Mouse (Mus musculus) granulocyte monocyte progenitor cell, adult 5-6 weeks (primary cell): Measurements from ENCODE around the gene Myl12a. TPM values are rescaled to one million over a fixed set of nuclear protein-coding genes. Genes with fewer than 3 reads are reported as not detected.

Source experiments
- ATAC-seq: replicated peaks from 2 replicates; pipeline ENCODE4 v1.8.0; 2016; ENCODE audit warnings: mild to moderate bottlenecking, moderate TSS enrichment, inconsistent platforms; ENCODE audit not compliant: poor library complexity, severe bottlenecking
- total RNA-seq, 2 experiments: library from RNA; stranded (forward) in 1 of 2; stranded (reverse) in 1 of 2; fragments of 200-712, 200-1000 nt in 1 of 2; fragments of >200 nt in 1 of 2; fragmentation: Nextera tagmentation in 1 of 2; gene quantifications; 2 replicates each; pipeline ENCODE4 v1.2.3; 2014 to 2017

Myl12a gene
- total RNA-seq, 2 experiments from 2014 or later: 159 to 321 TPM

- ATAC-seq: peak; percentile 38
Measured at GRCm38 (mm10) chr17:70991706-70992625, 10.7 kb downstream of the Myl12a start.

- ATAC-seq: peak; percentile 45
Measured at GRCm38 (mm10) chr17:70990403-70991303, 12.0 kb downstream of the Myl12a start.

GRCm38 (mm10) chr17:70989991-70990390, 12.7 kb downstream of the Myl12a start:
- ATAC-seq: peak; percentile 25

GRCm38 (mm10) chr17:70989430-70989829, 13.2 kb downstream of the Myl12a start:
- ATAC-seq: no peak

- no peak for ATAC-seq
Measured at GRCm38 (mm10) chr17:70988337-70988767, 14.3 kb downstream of the Myl12a start.

DNA sequence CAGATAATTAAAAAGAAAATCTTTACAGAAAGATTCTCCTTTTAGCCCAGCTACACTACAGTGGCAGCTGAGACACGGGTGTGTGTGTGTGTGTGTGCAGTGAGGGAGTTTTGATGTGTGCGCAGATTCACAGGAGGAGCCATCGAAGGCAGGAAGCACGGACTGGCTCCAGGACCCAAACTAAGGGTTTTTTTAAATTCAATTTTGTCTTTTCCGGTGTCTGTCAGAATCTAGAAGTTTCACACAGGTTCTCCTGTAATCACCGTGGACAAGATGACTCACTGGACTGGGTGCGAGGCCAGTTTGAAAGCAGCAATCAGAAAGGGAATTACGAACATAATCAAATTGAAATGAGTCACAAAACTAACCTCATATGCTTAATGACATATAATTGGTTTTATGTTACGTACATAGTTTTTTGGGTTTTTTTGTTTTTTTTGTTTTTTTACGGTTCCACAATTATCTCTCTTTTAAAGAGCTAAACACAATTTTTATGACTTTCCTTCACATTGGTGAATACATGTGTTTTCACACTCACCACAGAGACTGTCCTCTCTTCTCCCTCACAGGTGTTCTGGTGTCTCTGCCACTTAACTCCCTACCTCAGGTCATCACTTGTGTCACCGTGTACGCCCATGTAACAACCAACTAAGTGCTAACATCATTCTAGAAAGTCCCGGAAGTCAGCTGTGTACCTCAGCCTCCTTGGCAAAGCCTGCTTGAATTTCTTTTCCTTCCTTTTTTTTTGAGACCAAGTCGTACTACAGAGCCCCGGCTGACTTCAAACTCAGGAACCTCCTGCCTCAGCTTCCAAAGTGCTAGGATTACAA, 15.6 kb downstream of the Myl12a start:
- ATAC-seq: peak; percentile 7

GRCm38 (mm10) chr17:70986355-70986740, 16.3 kb downstream of the Myl12a start:
- ATAC-seq: no peak

- peak; percentile 83 for ATAC-seq
Measured at GRCm38 (mm10) chr17:70985501-70986354, 16.9 kb downstream of the Myl12a start.

DNA sequence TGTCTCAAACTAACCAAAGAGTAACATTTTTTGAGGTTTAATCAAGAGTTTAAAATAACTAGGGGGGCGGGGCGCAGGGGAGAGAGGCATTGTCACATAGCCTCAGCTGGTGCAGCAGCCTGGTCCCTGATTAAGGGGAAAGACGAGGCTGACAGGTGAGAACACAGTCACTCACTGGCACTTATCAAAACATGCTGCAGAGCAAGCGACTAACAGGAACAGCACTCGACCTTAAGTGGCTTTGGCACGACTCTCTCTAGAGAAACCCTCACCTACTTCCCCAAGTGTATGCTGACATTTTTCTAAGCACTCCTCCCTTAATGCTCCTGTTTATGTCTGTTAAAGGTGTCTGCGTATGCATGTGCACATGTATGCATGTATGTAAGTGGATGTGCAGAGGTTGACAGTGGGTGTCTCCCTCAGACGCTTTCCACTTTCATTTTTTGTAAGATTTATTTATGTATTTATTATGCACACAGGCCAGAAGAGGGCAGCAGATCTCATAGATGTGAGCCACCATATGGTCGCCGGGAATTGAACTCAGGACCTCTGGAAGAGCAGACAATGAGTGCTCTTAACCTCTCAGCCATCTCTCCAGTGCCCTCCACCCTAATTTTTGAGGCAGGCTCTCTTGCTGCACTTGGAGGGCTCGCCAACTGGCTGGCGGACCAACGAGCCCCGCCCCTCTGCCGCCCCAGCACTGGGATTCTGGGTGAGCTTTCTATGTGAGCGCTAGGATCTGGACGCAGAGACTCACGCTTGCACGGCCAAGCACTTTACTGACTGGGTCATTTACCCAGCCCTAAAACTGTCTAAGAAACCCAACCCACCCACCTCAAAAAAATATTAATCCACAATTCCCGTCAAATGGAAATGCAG, 23.1 kb downstream of the Myl12a start:
- peak; percentile 49 for ATAC-seq

- ATAC-seq: 0 out of 2 replicates have a peak, but pooled peaks have one; percentile 31
Measured at GRCm38 (mm10) chr17:70977799-70978198, 24.9 kb downstream of the Myl12a start.

DNA sequence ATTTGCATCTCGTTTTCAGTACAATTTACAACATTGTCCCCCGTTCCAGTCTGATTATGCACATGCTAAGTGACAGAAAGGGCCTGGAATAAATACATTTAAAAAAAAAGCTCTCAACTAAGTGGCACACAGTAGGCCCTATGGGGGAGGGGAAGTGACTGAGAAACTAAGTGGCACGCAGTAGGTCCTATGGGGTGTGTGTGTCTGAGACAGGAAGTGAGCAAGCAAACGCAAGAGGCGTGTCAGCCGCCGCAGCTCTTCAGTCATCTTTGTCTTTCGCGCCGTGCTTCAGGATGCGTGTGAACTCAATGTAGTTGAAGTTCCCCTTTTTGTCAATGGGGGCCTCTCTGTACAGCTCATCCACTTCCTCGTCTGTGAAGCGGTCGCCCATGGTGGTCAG, 28.6 kb downstream of the Myl12a start:
- ATAC-seq: peak; percentile 93

DNA sequence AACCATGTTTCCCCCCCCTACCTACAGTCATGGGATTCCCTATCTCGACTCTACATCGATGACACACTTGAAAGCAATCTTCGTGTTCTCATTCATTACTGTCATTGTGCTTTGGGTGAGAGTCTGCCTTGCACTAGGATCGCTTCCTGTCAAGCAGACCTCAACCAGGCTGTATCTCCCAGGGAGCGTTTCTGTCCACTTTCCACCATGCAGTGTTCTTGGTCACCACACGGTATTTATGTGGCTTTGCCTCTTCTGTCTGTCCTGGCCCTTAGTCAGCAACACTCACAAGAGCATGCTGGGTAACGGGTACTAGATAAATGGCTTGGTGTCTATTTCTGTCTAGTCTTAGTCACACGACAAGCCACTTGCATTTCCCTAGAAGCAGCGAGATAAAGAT, 29.3 kb downstream of the Myl12a start:
- ATAC-seq: no peak

DNA sequence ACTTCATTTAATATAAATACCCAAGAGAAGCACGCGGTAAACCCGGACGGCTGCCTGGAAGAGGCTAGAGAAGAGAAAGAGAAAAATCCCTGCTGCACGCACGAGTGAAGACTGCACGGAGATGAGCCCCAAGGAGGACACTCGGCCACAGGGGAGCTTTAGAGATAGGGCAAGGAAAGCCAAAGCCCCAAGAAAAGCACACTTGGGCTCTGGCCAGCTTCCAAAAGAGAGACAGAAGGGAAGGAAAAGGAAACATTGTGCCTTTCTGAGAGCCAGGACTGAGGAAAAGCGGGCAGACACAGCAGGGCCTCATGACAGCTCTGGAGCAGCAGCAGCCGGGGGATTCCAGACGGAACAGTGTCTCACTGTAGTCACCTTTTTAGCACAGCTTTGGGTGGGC, 31.5 kb downstream of the Myl12a start:
- ATAC-seq: no peak

GRCm38 (mm10) chr17:70968606-70969191, 34.0 kb downstream of the Myl12a start:
- ATAC-seq: peak; percentile 50

DNA sequence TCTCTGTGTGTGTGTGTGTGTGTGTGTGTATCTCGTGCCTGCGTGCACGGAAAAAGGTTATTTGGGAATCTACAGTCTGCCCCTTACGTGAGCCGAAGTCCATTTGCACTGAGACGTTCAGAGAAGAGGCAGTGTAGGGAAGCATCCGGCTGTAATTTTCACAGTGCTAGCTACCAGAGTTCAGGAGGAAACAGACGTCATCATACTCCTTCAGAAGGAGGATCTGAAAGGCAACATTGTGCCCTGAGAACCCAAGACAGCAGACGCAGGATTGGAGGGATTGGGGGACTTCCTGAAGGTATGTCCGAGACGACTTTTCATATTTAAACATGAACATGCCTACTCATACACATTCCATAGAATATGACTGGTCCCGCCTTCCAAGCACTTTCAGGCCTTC, 35.0 kb downstream of the Myl12a start:
- ATAC-seq: peak; percentile 59

- no peak for ATAC-seq
Measured at GRCm38 (mm10) chr17:70967191-70967590, 35.5 kb downstream of the Myl12a start.

DNA sequence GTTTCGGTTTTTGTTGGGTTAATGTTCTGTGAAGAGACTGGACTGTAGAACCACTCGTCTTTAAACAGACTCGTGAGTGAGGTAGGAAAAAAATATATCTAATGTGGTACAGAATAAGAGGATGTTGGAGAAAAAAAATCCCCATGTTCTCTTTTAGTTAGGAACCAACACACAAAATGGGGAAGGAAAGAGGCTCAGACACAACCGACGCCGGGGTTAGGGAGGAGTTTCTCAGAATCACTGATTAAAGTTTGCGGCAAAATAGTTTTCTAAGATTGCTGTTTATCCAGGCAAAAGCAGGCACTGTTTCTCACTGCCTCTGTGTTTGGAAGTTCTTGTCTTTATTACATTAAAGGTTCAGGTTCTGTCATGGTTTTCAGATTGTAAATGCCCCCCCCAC, 36.6 kb downstream of the Myl12a start:
- peak; percentile 43 for ATAC-seq

- ATAC-seq: no peak
Measured at GRCm38 (mm10) chr17:70965281-70965680, 37.4 kb downstream of the Myl12a start.
